Mouse (Mus musculus): ENCODE results near the gene Zic3. TPM values are rescaled to one million over a fixed set of nuclear protein-coding genes. Genes with fewer than 3 reads are reported as not detected.

The Zic3 gene
- polyA plus RNA-seq, 1 experiment from 2014 or later, result 19.4 TPM

DNA sequence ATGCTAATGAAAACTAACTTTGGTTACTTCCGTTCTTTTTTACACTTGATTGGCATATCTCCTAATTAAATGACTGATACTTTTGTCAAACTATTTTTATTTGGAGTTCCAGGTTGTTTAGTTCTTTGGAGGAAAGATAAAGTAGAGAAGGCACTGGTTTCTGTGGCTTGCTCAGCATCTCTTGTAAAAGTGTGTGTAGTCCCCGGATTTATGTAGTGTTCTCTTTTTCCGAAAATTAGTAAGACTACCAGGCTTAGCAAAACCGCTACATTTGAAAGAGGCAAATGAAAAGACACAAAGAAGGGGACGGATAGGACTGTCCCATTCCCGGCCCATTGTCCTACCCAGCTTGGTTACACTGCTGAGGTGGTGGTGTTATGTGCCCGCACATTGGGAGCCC lies 10.1 kb downstream of the Zic3 start:
- Histone ChIP-seq H3K4me3 (ENCODE audit: low read depth, low read length) (peak overlapping the region; percentile 41), H3K4me2 (ENCODE audit: low read length) (peak overlapping the region; percentile 54), H3K27ac (ENCODE audit: low read depth, low read length) (0 out of 2 replicates have a peak overlapping the region, but pooled peaks have one; percentile 11), H3K9ac (ENCODE audit: low read length) (peak overlapping the region; percentile 70), H3K27me3 (replicated peaks; ENCODE audit: control insufficient read depth, insufficient read depth, low read length) (no peaks in the 10 kb centered on the region; the same call in 1 of the 2 replicates), H3K4me1 (ENCODE audit: control insufficient read depth, insufficient read depth, low read length) (no peaks in the 10 kb centered on the region), H3K9me3 (replicated peaks; ENCODE audit: control insufficient read depth, low read length) (no peaks in the 10 kb centered on the region), H3K36me3 (ENCODE audit: control insufficient read depth, insufficient read depth, low read length) (no peaks in the 10 kb centered on the region)
- ATAC-seq (no peak), DNase-seq (ENCODE audit: low spot score) (no peak)
- 26% methylated on average over 7 of the region's 7 CpGs for WGBS

DNA sequence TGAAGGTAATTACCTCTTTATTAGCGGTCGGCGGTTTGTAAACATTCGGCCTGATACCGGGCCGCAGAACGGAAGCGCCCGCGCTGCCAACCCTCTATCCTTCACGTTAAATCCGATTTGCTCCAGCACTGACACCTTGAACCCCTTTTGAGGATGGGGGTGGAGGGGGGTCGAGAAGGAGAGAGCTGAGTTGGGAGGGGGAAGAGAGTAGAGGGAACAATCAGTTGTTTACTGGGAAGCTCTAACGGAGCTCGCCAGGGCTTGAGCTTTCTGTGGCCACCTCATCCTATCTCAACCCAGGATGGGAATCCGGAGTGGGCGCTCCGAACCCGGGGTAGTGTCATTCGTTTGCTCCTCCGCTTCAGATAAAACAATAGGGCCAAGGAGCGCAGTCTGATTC lies 11.0 kb downstream of the Zic3 start:
- no peak for DNase-seq (ENCODE audit: low spot score)
- H3K4me3 ChIP-seq (ENCODE audit: low read depth, low read length), result peak overlapping the region; percentile 41
- H3K4me1 ChIP-seq (ENCODE audit: control insufficient read depth, insufficient read depth, low read length), result no peaks in the 10 kb centered on the region
- WGBS, result 25% methylated on average over 22 of the region's 22 CpGs
- H3K9me3 ChIP-seq (replicated peaks; ENCODE audit: control insufficient read depth, low read length), result no peaks in the 10 kb centered on the region
- no peaks in the 10 kb centered on the region; the same call in 1 of the 2 replicates for H3K27me3 ChIP-seq (replicated peaks; ENCODE audit: control insufficient read depth, insufficient read depth, low read length)
- no peak for ATAC-seq
- H3K9ac ChIP-seq (ENCODE audit: low read length), result peak overlapping the region; percentile 70
- H3K4me2 ChIP-seq (ENCODE audit: low read length), result peak overlapping the region; percentile 54
- H3K27ac ChIP-seq (ENCODE audit: low read depth, low read length), result peak overlapping the region; percentile 11
- H3K36me3 ChIP-seq (ENCODE audit: control insufficient read depth, insufficient read depth, low read length), result no peaks in the 10 kb centered on the region

DNA sequence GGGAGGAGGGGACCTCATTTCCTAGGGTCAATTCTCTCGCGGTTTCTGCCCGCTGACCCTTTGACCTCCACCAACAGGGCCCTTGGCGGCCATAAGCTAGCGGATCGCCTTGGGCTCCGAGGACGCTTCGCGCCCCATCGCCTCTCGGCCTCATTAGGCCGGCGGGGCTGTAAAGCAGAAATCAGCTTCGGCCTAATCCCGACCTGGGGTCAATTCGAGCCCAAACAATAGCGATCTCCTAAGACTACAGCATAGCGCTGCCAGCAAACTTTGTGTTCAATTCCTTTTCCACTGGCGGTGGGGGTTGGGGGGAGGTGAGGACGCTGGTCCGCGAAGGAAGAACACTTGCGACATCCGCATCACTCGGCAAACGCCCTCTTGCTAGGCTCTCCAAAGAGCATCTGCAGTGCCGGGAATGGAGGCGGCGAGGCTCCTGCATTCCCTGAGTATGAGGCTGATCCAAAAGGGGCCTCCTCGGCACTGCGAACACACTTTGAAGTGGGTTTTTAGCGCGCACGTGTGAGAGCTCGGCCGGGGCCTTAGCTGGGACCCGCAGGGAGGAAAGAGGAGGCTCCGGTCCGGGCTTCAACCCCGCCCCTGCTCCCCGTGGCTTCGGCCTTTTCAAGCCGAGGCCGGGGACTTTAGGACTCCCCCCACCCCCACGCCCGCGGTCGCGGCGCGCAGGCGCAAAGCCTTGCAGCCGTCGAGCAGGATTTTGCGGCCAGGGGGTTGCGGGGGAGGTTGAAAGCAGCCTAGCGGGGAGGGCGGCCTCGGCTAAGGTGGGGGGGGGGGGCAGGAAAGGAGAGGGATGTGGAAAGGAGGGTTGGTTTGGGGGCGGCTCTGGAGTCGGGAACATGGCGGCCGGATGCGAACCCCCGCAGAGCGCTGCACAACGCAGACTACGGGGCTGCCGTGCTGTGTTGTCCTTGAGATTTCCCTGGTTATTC lies 15.8 kb downstream of the Zic3 start:
- ATAC-seq (peak; percentile 89), DNase-seq (ENCODE audit: low spot score) (peak; percentile 67)
- Histone ChIP-seq H3K36me3 (ENCODE audit: control insufficient read depth, insufficient read depth, low read length) (no peaks in the 10 kb centered on the region), H3K9me3 (replicated peaks; ENCODE audit: control insufficient read depth, low read length) (no peaks in the 10 kb centered on the region), H3K4me1 (ENCODE audit: control insufficient read depth, insufficient read depth, low read length) (no peaks in the 10 kb centered on the region), H3K9ac (ENCODE audit: low read length) (peak overlapping the region; percentile 53), H3K4me3 (ENCODE audit: low read depth, low read length) (peak overlapping the region; percentile 34), H3K27me3 (replicated peaks; ENCODE audit: control insufficient read depth, insufficient read depth, low read length) (no peaks in the 10 kb centered on the region), H3K4me2 (ENCODE audit: low read length) (peak overlapping the region; percentile 49), H3K27ac (ENCODE audit: low read depth, low read length) (peak overlapping the region; percentile 75)
- WGBS, result 33% methylated on average over 70 of the region's 70 CpGs

DNA sequence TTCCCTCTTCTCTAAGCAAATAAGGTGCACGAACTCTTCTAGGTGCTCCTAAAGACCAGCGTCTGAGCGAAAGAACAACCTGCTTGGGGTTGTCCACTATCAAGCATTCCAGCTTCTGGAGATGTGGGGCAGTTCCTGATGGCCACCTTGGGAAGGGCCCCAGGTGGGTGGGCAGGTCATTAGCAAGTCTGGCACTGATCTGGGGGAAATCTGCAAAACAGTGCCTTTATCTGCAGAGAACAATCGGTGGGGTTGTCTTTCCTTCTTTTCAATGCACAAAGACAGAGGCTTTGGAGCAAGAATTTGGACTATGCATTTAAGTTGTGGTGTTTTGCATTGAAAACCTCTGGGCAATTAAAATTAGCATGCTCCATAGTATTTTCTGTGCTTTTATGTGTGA lies 17.2 kb downstream of the Zic3 start:
- H3K4me1 ChIP-seq (ENCODE audit: control insufficient read depth, insufficient read depth, low read length), result no peaks in the 10 kb centered on the region
- H3K4me3 ChIP-seq (ENCODE audit: low read depth, low read length), result no peak overlapping the region
- no peak overlapping the region for H3K27ac ChIP-seq (ENCODE audit: low read depth, low read length)
- no peaks in the 10 kb centered on the region for H3K36me3 ChIP-seq (ENCODE audit: control insufficient read depth, insufficient read depth, low read length)
- H3K9ac ChIP-seq (ENCODE audit: low read length), result no peak overlapping the region
- no peaks in the 10 kb centered on the region for H3K9me3 ChIP-seq (replicated peaks; ENCODE audit: control insufficient read depth, low read length)
- no peaks in the 10 kb centered on the region for H3K27me3 ChIP-seq (replicated peaks; ENCODE audit: control insufficient read depth, insufficient read depth, low read length)
- DNase-seq (ENCODE audit: low spot score) (no peak), ATAC-seq (no peak)
- 34% methylated on average over 4 of the region's 4 CpGs for WGBS
- H3K4me2 ChIP-seq (ENCODE audit: low read length), result peak overlapping the region; percentile 49; the same call in 1 of the 2 replicates

DNA sequence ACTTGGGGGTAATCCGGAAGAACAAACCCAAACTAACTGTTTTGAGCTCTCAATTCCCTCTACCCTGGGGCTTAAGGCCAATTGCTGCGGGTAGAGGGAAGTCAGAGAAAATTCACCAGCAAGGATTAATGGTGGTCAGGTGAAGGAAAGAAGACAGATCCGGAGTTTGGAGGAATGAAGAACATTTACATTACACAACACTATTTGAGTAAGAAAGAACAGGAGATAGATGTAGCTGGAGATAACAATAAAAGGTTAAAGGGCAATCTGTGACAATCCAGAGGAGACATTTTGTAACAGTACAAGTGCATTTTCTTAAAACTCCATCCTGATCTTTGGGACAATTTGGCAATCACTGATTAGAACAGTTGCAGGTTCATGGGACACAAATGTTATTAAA lies 19.4 kb downstream of the Zic3 start:
- H3K4me3 ChIP-seq (ENCODE audit: low read depth, low read length), result no peak overlapping the region
- 65% methylated on average over 3 of the region's 3 CpGs for WGBS
- H3K4me2 ChIP-seq (ENCODE audit: low read length), result no peak overlapping the region
- H3K9ac ChIP-seq (ENCODE audit: low read length), result no peak overlapping the region
- H3K36me3 ChIP-seq (ENCODE audit: control insufficient read depth, insufficient read depth, low read length), result no peaks in the 10 kb centered on the region
- ATAC-seq (no peak), DNase-seq (ENCODE audit: low spot score) (no peak)
- no peaks in the 10 kb centered on the region for H3K9me3 ChIP-seq (replicated peaks; ENCODE audit: control insufficient read depth, low read length)
- H3K4me1 ChIP-seq (ENCODE audit: control insufficient read depth, insufficient read depth, low read length), result no peaks in the 10 kb centered on the region
- H3K27ac ChIP-seq (ENCODE audit: low read depth, low read length), result no peak overlapping the region
- no peaks in the 10 kb centered on the region for H3K27me3 ChIP-seq (replicated peaks; ENCODE audit: control insufficient read depth, insufficient read depth, low read length)

DNA sequence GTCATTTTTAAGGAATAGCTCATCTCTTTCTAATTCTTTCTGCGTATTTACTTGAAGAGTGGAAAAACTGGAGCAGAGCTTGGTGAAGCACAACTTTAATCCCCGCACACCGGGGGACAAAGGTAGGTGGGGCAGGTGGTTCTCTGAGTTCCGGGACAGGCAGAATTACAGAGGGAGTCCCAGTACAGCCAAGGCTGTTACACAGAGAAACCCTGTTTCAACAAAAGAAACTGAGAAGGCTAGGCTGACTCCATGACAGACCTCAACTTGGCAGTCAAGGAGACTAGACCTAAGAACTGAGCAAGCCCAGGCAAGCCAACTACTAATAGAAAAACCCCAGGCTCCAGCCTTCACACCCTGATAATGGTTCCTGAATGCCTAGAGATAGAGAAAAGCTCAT lies 20.0 kb downstream of the Zic3 start:
- H3K4me3 ChIP-seq (ENCODE audit: low read depth, low read length), result no peak overlapping the region
- no peaks in the 10 kb centered on the region for H3K9me3 ChIP-seq (replicated peaks; ENCODE audit: control insufficient read depth, low read length)
- no peaks in the 10 kb centered on the region for H3K4me1 ChIP-seq (ENCODE audit: control insufficient read depth, insufficient read depth, low read length)
- H3K4me2 ChIP-seq (ENCODE audit: low read length), result no peak overlapping the region
- no peak overlapping the region for H3K27ac ChIP-seq (ENCODE audit: low read depth, low read length)
- ATAC-seq, result no peak
- no peak for DNase-seq (ENCODE audit: low spot score)
- no peaks in the 10 kb centered on the region for H3K27me3 ChIP-seq (replicated peaks; ENCODE audit: control insufficient read depth, insufficient read depth, low read length)
- no peaks in the 10 kb centered on the region for H3K36me3 ChIP-seq (ENCODE audit: control insufficient read depth, insufficient read depth, low read length)
- H3K9ac ChIP-seq (ENCODE audit: low read length), result no peak overlapping the region
- 85% methylated on average over 4 of the region's 4 CpGs for WGBS
